Mouse (Mus musculus) embryo, embryonic 10.5 days (tissue): ENCODE results near the gene Rfc2.

ENCODE experiments used
- DNase-seq: peaks from one replicate; pipeline ENCODE4 v3.0.0-alpha.2; 2015; ENCODE audit warnings: low spot score

The Rfc2 gene

GRCm38 (mm10) chr5:134581146-134581545, at the start of gene Rfc2:
Gene Rfc2 (plus strand): TSS chr5:134581366.
- DNase-seq: no peak

- no peak for DNase-seq
Measured at GRCm38 (mm10) chr5:134531585-134531984, 49.6 kb upstream of the Rfc2 start.

- DNase-seq: no peak
Measured at GRCm38 (mm10) chr5:134532417-134532816, 48.7 kb upstream of the Rfc2 start.

- no peak for DNase-seq
Measured at GRCm38 (mm10) chr5:134536036-134536435, 45.1 kb upstream of the Rfc2 start.

- DNase-seq: peak; percentile 86
Measured at GRCm38 (mm10) chr5:134539891-134540290, 41.3 kb upstream of the Rfc2 start.

GRCm38 (mm10) chr5:134540881-134541280, 40.3 kb upstream of the Rfc2 start:
- no peak for DNase-seq

- DNase-seq: peak; percentile 39
Measured at GRCm38 (mm10) chr5:134541640-134542039, 39.5 kb upstream of the Rfc2 start.

- DNase-seq: peak; percentile 53
Measured at GRCm38 (mm10) chr5:134544516-134545241, 36.5 kb upstream of the Rfc2 start.

GRCm38 (mm10) chr5:134545242-134545629, 35.9 kb upstream of the Rfc2 start:
- peak; percentile 55 for DNase-seq

- DNase-seq: no peak
Measured at GRCm38 (mm10) chr5:134546790-134547189, 34.4 kb upstream of the Rfc2 start.

GRCm38 (mm10) chr5:134548306-134548705, 32.9 kb upstream of the Rfc2 start:
- DNase-seq: no peak

- DNase-seq: no peak
Measured at GRCm38 (mm10) chr5:134549640-134550168, 31.5 kb upstream of the Rfc2 start.

- no peak for DNase-seq
Measured at GRCm38 (mm10) chr5:134550836-134551232, 30.3 kb upstream of the Rfc2 start.

- peak; percentile 55 for DNase-seq
Measured at GRCm38 (mm10) chr5:134551233-134552109, 29.7 kb upstream of the Rfc2 start.

GRCm38 (mm10) chr5:134552110-134552972, 28.8 kb upstream of the Rfc2 start, which contains the start of gene Clip2:
Gene Clip2 (minus strand): TSS chr5:134552434.
- DNase-seq: peak; percentile 93

- no peak for DNase-seq
Measured at GRCm38 (mm10) chr5:134553951-134554546, 27.1 kb upstream of the Rfc2 start.

GRCm38 (mm10) chr5:134555463-134556164, 25.6 kb upstream of the Rfc2 start:
- peak; percentile 89 for DNase-seq

GRCm38 (mm10) chr5:134560071-134560449, 21.1 kb upstream of the Rfc2 start, which contains the start of gene Syna:
Gene Syna (minus strand): TSS chr5:134560171.
- DNase-seq: no peak

- no peak for DNase-seq
Measured at GRCm38 (mm10) chr5:134560450-134561171, 20.6 kb upstream of the Rfc2 start.

GRCm38 (mm10) chr5:134564272-134564671, 16.9 kb upstream of the Rfc2 start:
- DNase-seq: no peak
